Comparison of ENCODE assay signal across 11 mouse cellular contexts in genomic region chr11:115807306-115807705, GRCm38 (mm10). TPM values are rescaled to one million over a fixed set of nuclear protein-coding genes. Genes with fewer than 3 reads are reported as not detected.
DNase-seq lines count a peak whose midpoint lies in the region; ATAC-seq and TF ChIP-seq lines count a peak whose summit lies in the region.
"Had no signal": no experiment of that assay in that cellular context is flagged by ENCODE, and none has a peak within 500 bp of the region (broad histone marks: within the 10 kb centered on the region; RNA-seq: fewer than 3 reads in every experiment).

No protein-coding gene starts in this region.

- WGBS in kidney, embryonic 14.5 days: 87% methylated on average over 6 of the region's 6 CpGs
- WGBS in hindbrain, embryonic 10.5 days: 81% methylated on average over 6 of the region's 6 CpGs
- WGBS in neural tube, embryonic 12.5 days: 57% methylated on average over 6 of the region's 6 CpGs

- 0 out of 2 replicates have a peak overlapping the region, but pooled peaks have one; percentile 4 for H3K9ac ChIP-seq in kidney, embryonic 14.5 days (ENCODE audit: low read depth, low read length)
- H3K9ac ChIP-seq in neural tube, embryonic 12.5 days: no peak overlapping the region
- H3K9ac ChIP-seq: embryonic facial prominence, embryonic 15.5 days had no signal

- no peak for ATAC-seq in kidney, embryonic 14.5 days (ENCODE audit: low FRiP score, low TSS enrichment)
- peak; percentile 30; the same call in 1 of the 2 replicates for ATAC-seq in neural tube, embryonic 12.5 days (ENCODE audit: low FRiP score, low read depth)

- no peak overlapping the region for H3K4me3 ChIP-seq in kidney, embryonic 14.5 days (ENCODE audit: low read length)
- H3K4me3 ChIP-seq in cortical plate, adult 2 months (ENCODE audit: insufficient read depth, low read length): no peak overlapping the region
- H3K4me3 ChIP-seq in hindbrain, embryonic 10.5 days: 0 out of 2 replicates have a peak overlapping the region, but pooled peaks have one; percentile 11
- H3K4me3 ChIP-seq in neural tube, embryonic 12.5 days: no peak overlapping the region
- H3K4me3 ChIP-seq: embryonic facial prominence, embryonic 15.5 days had no signal

- H3K36me3 ChIP-seq in kidney, embryonic 14.5 days (ENCODE audit: control insufficient read depth, insufficient read depth, low read length): peaks cover 51% of the 10 kb centered on the region
- peaks cover 98% of the 10 kb centered on the region for H3K36me3 ChIP-seq in hindbrain, embryonic 10.5 days
- H3K36me3 ChIP-seq in neural tube, embryonic 12.5 days: peaks cover 61% of the 10 kb centered on the region

- H3K4me1 ChIP-seq in kidney, embryonic 14.5 days (ENCODE audit: control insufficient read depth, insufficient read depth, low read length): peaks cover 43% of the 10 kb centered on the region
- no peaks in the 10 kb centered on the region for H3K4me1 ChIP-seq in cortical plate, adult 2 months (ENCODE audit: control insufficient read depth, insufficient read depth, low read length)
- H3K4me1 ChIP-seq in hindbrain, embryonic 10.5 days (replicated peaks): peaks cover 62% of the 10 kb centered on the region
- H3K4me1 ChIP-seq in neural tube, embryonic 12.5 days: peaks cover 54% of the 10 kb centered on the region

- TF ChIP-seq CTCF in cortical plate, adult 2 months (IDR thresholded peaks at IDR 0.05; ENCODE audit: extremely low read depth, insufficient read depth, low read length): no peak

- H3K9me3 ChIP-seq in kidney, embryonic 14.5 days (ENCODE audit: control insufficient read depth, low read length): no peaks in the 10 kb centered on the region
- H3K9me3 ChIP-seq in hindbrain, embryonic 10.5 days: no peaks in the 10 kb centered on the region
- no peaks in the 10 kb centered on the region for H3K9me3 ChIP-seq in neural tube, embryonic 12.5 days
- H3K9me3 ChIP-seq: embryonic facial prominence, embryonic 15.5 days had no signal

- no peak for DNase-seq in kidney, postnatal 10 days
- no peak for DNase-seq in hindbrain, embryonic 10.5 days (ENCODE audit: low spot score)
- no peak for DNase-seq in ovary, postnatal 14 days (ENCODE audit: low spot score)
- no peak for DNase-seq in adrenal gland, postnatal 4 days (ENCODE audit: low spot score in 2 of 2)
- DNase-seq: cerebellum, adult 2 months; gastrocnemius, postnatal 36 days; right cerebral cortex, postnatal 14 days had no signal

- H3K4me2 ChIP-seq in kidney, embryonic 14.5 days (replicated peaks; ENCODE audit: low read depth, low read length): no peak overlapping the region
- peak overlapping the region; percentile 94 for H3K4me2 ChIP-seq in neural tube, embryonic 12.5 days (replicated peaks)

- H3K27me3 ChIP-seq in kidney, embryonic 14.5 days (ENCODE audit: control insufficient read depth, insufficient read depth, low read length): no peaks in the 10 kb centered on the region
- H3K27me3 ChIP-seq in hindbrain, embryonic 10.5 days (ENCODE audit: insufficient read depth, poor library complexity, severe bottlenecking): no peaks in the 10 kb centered on the region
- no peaks in the 10 kb centered on the region for H3K27me3 ChIP-seq in neural tube, embryonic 12.5 days (replicated peaks)
- H3K27me3 ChIP-seq: embryonic facial prominence, embryonic 15.5 days had no signal

- TF ChIP-seq POLR2A in cortical plate, adult 2 months (IDR thresholded peaks at IDR 0.05; ENCODE audit: extremely low read depth, insufficient read depth, low read length): no peak

- H3K27ac ChIP-seq in kidney, embryonic 14.5 days (ENCODE audit: low read depth, low read length): no peak overlapping the region
- peak overlapping the region; percentile 28 for H3K27ac ChIP-seq in cortical plate, adult 2 months (ENCODE audit: insufficient read depth, low read length)
- peak overlapping the region; percentile 78 for H3K27ac ChIP-seq in hindbrain, embryonic 10.5 days
- peak overlapping the region; percentile 37; the same call in 1 of the 2 replicates for H3K27ac ChIP-seq in neural tube, embryonic 12.5 days

RNA-seq across cellular contexts. Expression of gene Caskin2, which starts 6.1 kb away (rescaled TPM):
- polyA plus RNA-seq in kidney, embryonic 14.5 days (2014; fragmentation: Nextera tagmentation; extraction: Ambion mirVana): 14.2 and 17.5 TPM in 2 replicates
- polyA plus RNA-seq in cortical plate, adult 2 months (2012; rRNA removed): 22.1 and 24.1 TPM in 2 replicates
- polyA plus RNA-seq in hindbrain, embryonic 10.5 days (2016; fragmentation: Nextera tagmentation; extraction: Ambion mirVana): 19.0 and 21.5 TPM in 2 replicates
- polyA plus RNA-seq in neural tube, embryonic 12.5 days (2016; fragmentation: Nextera tagmentation; extraction: Ambion mirVana): 14.4 and 16.7 TPM in 2 replicates
- 10 to 100 TPM; 59.9 to 61.1 TPM for total RNA-seq in adrenal gland, postnatal 4 days (2021)

RNA-seq across cellular contexts. Expression of gene Tsen54, which starts 7.2 kb away (rescaled TPM):
- polyA plus RNA-seq in kidney, embryonic 14.5 days (2014; fragmentation: Nextera tagmentation; extraction: Ambion mirVana): 26.2 and 34.9 TPM in 2 replicates
- 15.3 and 15.8 TPM in 2 replicates for polyA plus RNA-seq in cortical plate, adult 2 months (2012; rRNA removed)
- 38.1 and 41.5 TPM in 2 replicates for polyA plus RNA-seq in hindbrain, embryonic 10.5 days (2016; fragmentation: Nextera tagmentation; extraction: Ambion mirVana)
- polyA plus RNA-seq in neural tube, embryonic 12.5 days (2016; fragmentation: Nextera tagmentation; extraction: Ambion mirVana): 26.4 and 30.7 TPM in 2 replicates
- total RNA-seq in adrenal gland, postnatal 4 days (2021): 10 to 100 TPM; 25.4 to 26.3 TPM

RNA-seq across cellular contexts. Expression of gene Llgl2, which starts 16.5 kb away (rescaled TPM):
- polyA plus RNA-seq in kidney, embryonic 14.5 days (2014; fragmentation: Nextera tagmentation; extraction: Ambion mirVana): 24.3 and 28.7 TPM in 2 replicates
- 3.1 and 3.2 TPM in 2 replicates for polyA plus RNA-seq in cortical plate, adult 2 months (2012; rRNA removed)
- polyA plus RNA-seq in hindbrain, embryonic 10.5 days (2016; fragmentation: Nextera tagmentation; extraction: Ambion mirVana): 10.4 and 11.9 TPM in 2 replicates
- polyA plus RNA-seq in neural tube, embryonic 12.5 days (2016; fragmentation: Nextera tagmentation; extraction: Ambion mirVana): 3.9 and 5.7 TPM in 2 replicates
- total RNA-seq in adrenal gland, postnatal 4 days (2021): 10 to 100 TPM; 15.8 to 25.6 TPM

RNA-seq across cellular contexts. Expression of gene Tmem94, which starts 42.1 kb away (rescaled TPM):
- polyA plus RNA-seq in kidney, embryonic 14.5 days (2014; fragmentation: Nextera tagmentation; extraction: Ambion mirVana): 12.4 and 19.9 TPM in 2 replicates
- 44.8 and 45.7 TPM in 2 replicates for polyA plus RNA-seq in cortical plate, adult 2 months (2012; rRNA removed)
- polyA plus RNA-seq in hindbrain, embryonic 10.5 days (2016; fragmentation: Nextera tagmentation; extraction: Ambion mirVana): 42.0 and 47.4 TPM in 2 replicates
- 32.6 and 34.7 TPM in 2 replicates for polyA plus RNA-seq in neural tube, embryonic 12.5 days (2016; fragmentation: Nextera tagmentation; extraction: Ambion mirVana)
- 10 to 100 TPM; 67.4 to 71.0 TPM for total RNA-seq in adrenal gland, postnatal 4 days (2021)

RNA-seq across cellular contexts. Expression of gene Myo15b, which starts 50.9 kb away (rescaled TPM):
- polyA plus RNA-seq in kidney, embryonic 14.5 days (2014; fragmentation: Nextera tagmentation; extraction: Ambion mirVana): 2.8 and 5.5 TPM in 2 replicates
- 1.1 TPM in 2 replicates for polyA plus RNA-seq in cortical plate, adult 2 months (2012; rRNA removed)
- polyA plus RNA-seq in hindbrain, embryonic 10.5 days (2016; fragmentation: Nextera tagmentation; extraction: Ambion mirVana): 0.19 and 0.21 TPM in 2 replicates
- 0.11 and 0.19 TPM in 2 replicates for polyA plus RNA-seq in neural tube, embryonic 12.5 days (2016; fragmentation: Nextera tagmentation; extraction: Ambion mirVana)
- total RNA-seq in adrenal gland, postnatal 4 days (2021): 1 to 10 TPM; 1.1 to 6.8 TPM
- total RNA-seq: gastrocnemius, postnatal 36 days had no signal
